Mouse (Mus musculus): ENCODE results near the gene Mylk. TPM values are rescaled to one million over a fixed set of nuclear protein-coding genes. Genes with fewer than 3 reads are reported as not detected.

The Mylk gene
- polyA plus RNA-seq, 1 experiment from 2014 or later: 5.5 TPM

- H3K27ac ChIP-seq: peak overlapping the region; percentile 44; the same call in 1 of the 2 replicates
- H3K4me3 ChIP-seq: no peak overlapping the region
- H3K36me3 ChIP-seq: no peaks in the 10 kb centered on the region
- H3K27me3 ChIP-seq: no peaks in the 10 kb centered on the region
- no peak for ATAC-seq (ENCODE audit: low FRiP score)
- H3K4me1 ChIP-seq: peaks cover 20% of the 10 kb centered on the region
- 58% methylated on average over 4 of the region's 4 CpGs for WGBS
- no peaks in the 10 kb centered on the region for H3K9me3 ChIP-seq (replicated peaks)
- no peak overlapping the region for H3K4me2 ChIP-seq (replicated peaks)
- no peak overlapping the region for H3K9ac ChIP-seq
Measured at GRCm38 (mm10) chr16:34937611-34938010, 192.6 kb downstream of the Mylk start.

GRCm38 (mm10) chr16:34938248-34938647 lies 193.2 kb downstream of the Mylk start:
- no peaks in the 10 kb centered on the region for H3K9me3 ChIP-seq (replicated peaks)
- peaks cover 20% of the 10 kb centered on the region for H3K4me1 ChIP-seq
- no peak overlapping the region for H3K27ac ChIP-seq
- H3K4me3 ChIP-seq: no peak overlapping the region
- no peak for ATAC-seq (ENCODE audit: low FRiP score)
- H3K27me3 ChIP-seq: no peaks in the 10 kb centered on the region
- WGBS: 77% methylated on average over 2 of the region's 2 CpGs
- no peak overlapping the region for H3K4me2 ChIP-seq (replicated peaks)
- H3K36me3 ChIP-seq: no peaks in the 10 kb centered on the region
- H3K9ac ChIP-seq: no peak overlapping the region

- H3K27me3 ChIP-seq: no peaks in the 10 kb centered on the region
- H3K9ac ChIP-seq: no peak overlapping the region
- no peaks in the 10 kb centered on the region for H3K9me3 ChIP-seq (replicated peaks)
- no peak for ATAC-seq (ENCODE audit: low FRiP score)
- 80% methylated on average over 5 of the region's 5 CpGs for WGBS
- H3K4me3 ChIP-seq: no peak overlapping the region
- no peak overlapping the region for H3K4me2 ChIP-seq (replicated peaks)
- H3K36me3 ChIP-seq: no peaks in the 10 kb centered on the region
- no peak overlapping the region for H3K27ac ChIP-seq
- peaks cover 20% of the 10 kb centered on the region for H3K4me1 ChIP-seq
Measured at GRCm38 (mm10) chr16:34939951-34940350, 194.9 kb downstream of the Mylk start.

GRCm38 (mm10) chr16:34940363-34940762 lies 195.4 kb downstream of the Mylk start:
- ATAC-seq (ENCODE audit: low FRiP score): no peak
- H3K27ac ChIP-seq: no peak overlapping the region
- H3K9me3 ChIP-seq (replicated peaks): no peaks in the 10 kb centered on the region
- H3K4me3 ChIP-seq: no peak overlapping the region
- no peak overlapping the region for H3K4me2 ChIP-seq (replicated peaks)
- no peak overlapping the region for H3K9ac ChIP-seq
- peaks cover 20% of the 10 kb centered on the region for H3K4me1 ChIP-seq
- 79% methylated on average over 5 of the region's 5 CpGs for WGBS
- H3K36me3 ChIP-seq: no peaks in the 10 kb centered on the region
- H3K27me3 ChIP-seq: no peaks in the 10 kb centered on the region

GRCm38 (mm10) chr16:34941915-34942314 lies 196.9 kb downstream of the Mylk start:
- Histone ChIP-seq H3K4me1 (peaks cover 11% of the 10 kb centered on the region), H3K4me3 (no peak overlapping the region), H3K4me2 (replicated peaks) (no peak overlapping the region), H3K9ac (no peak overlapping the region), H3K9me3 (replicated peaks) (no peaks in the 10 kb centered on the region), H3K36me3 (no peaks in the 10 kb centered on the region), H3K27ac (no peak overlapping the region), H3K27me3 (no peaks in the 10 kb centered on the region)
- ATAC-seq (ENCODE audit: low FRiP score): no peak
- 55% methylated on average over 3 of the region's 3 CpGs for WGBS

- Histone ChIP-seq H3K27ac (no peak overlapping the region), H3K9me3 (replicated peaks) (no peaks in the 10 kb centered on the region), H3K4me1 (0 out of 2 replicates have a peak, but pooled peaks cover 3% of the 10 kb centered on the region), H3K4me3 (no peak overlapping the region), H3K36me3 (no peaks in the 10 kb centered on the region), H3K27me3 (no peaks in the 10 kb centered on the region), H3K9ac (no peak overlapping the region), H3K4me2 (replicated peaks) (no peak overlapping the region)
- no peak for ATAC-seq (ENCODE audit: low FRiP score)
- WGBS: 100% methylated on average over 3 of the region's 3 CpGs
Measured at GRCm38 (mm10) chr16:34946301-34946700, 201.3 kb downstream of the Mylk start.

- ATAC-seq (ENCODE audit: low FRiP score): no peak
- H3K4me1 ChIP-seq: no peaks in the 10 kb centered on the region
- no peaks in the 10 kb centered on the region for H3K36me3 ChIP-seq
- no peak overlapping the region for H3K4me3 ChIP-seq
- 90% methylated on average over 9 of the region's 9 CpGs for WGBS
- H3K9ac ChIP-seq: no peak overlapping the region
- H3K27ac ChIP-seq: no peak overlapping the region
- no peak overlapping the region for H3K4me2 ChIP-seq (replicated peaks)
- no peaks in the 10 kb centered on the region for H3K27me3 ChIP-seq
- peaks cover 4% of the 10 kb centered on the region; the same call in 1 of the 2 replicates for H3K9me3 ChIP-seq (replicated peaks)
Measured at GRCm38 (mm10) chr16:34950935-34951334, 205.9 kb downstream of the Mylk start.

GRCm38 (mm10) chr16:34952254-34952653 lies 207.2 kb downstream of the Mylk start:
- no peak for ATAC-seq (ENCODE audit: low FRiP score)
- no peak overlapping the region for H3K4me2 ChIP-seq (replicated peaks)
- WGBS: 76% methylated on average over 5 of the region's 5 CpGs

GRCm38 (mm10) chr16:34952798-34953197 lies 207.8 kb downstream of the Mylk start:
- 85% methylated on average over 3 of the region's 3 CpGs for WGBS
- peaks cover 4% of the 10 kb centered on the region; the same call in 1 of the 2 replicates for H3K9me3 ChIP-seq (replicated peaks)
- ATAC-seq (ENCODE audit: low FRiP score): no peak
- no peak overlapping the region for H3K4me2 ChIP-seq (replicated peaks)
- H3K9ac ChIP-seq: no peak overlapping the region
- no peaks in the 10 kb centered on the region for H3K27me3 ChIP-seq
- H3K4me1 ChIP-seq: peaks cover 4% of the 10 kb centered on the region
- no peak overlapping the region for H3K4me3 ChIP-seq
- H3K36me3 ChIP-seq: no peaks in the 10 kb centered on the region
- no peak overlapping the region for H3K27ac ChIP-seq

More at GRCm38 (mm10) chr16:34952254-34952653, 207.2 kb downstream of the Mylk start:
- no peak overlapping the region for H3K27ac ChIP-seq
- no peaks in the 10 kb centered on the region for H3K27me3 ChIP-seq
- H3K9ac ChIP-seq: no peak overlapping the region
- no peaks in the 10 kb centered on the region for H3K4me1 ChIP-seq
- H3K9me3 ChIP-seq (replicated peaks): peaks cover 4% of the 10 kb centered on the region; the same call in 1 of the 2 replicates
- H3K4me3 ChIP-seq: no peak overlapping the region
- H3K36me3 ChIP-seq: no peaks in the 10 kb centered on the region

- H3K9me3 ChIP-seq (replicated peaks): peaks cover 4% of the 10 kb centered on the region; the same call in 1 of the 2 replicates
- H3K36me3 ChIP-seq: no peaks in the 10 kb centered on the region
- H3K27me3 ChIP-seq: no peaks in the 10 kb centered on the region
- H3K4me3 ChIP-seq: no peak overlapping the region
- no peak for ATAC-seq (ENCODE audit: low FRiP score)
- H3K9ac ChIP-seq: no peak overlapping the region
- H3K4me1 ChIP-seq: peaks cover 10% of the 10 kb centered on the region
- WGBS: 94% methylated on average over 10 of the region's 10 CpGs
- no peak overlapping the region for H3K4me2 ChIP-seq (replicated peaks)
- H3K27ac ChIP-seq: no peak overlapping the region
Measured at GRCm38 (mm10) chr16:34953501-34953900, 208.5 kb downstream of the Mylk start.

GRCm38 (mm10) chr16:34957487-34958230 lies 212.6 kb downstream of the Mylk start:
- no peak overlapping the region for H3K9ac ChIP-seq
- no peak overlapping the region for H3K4me3 ChIP-seq
- H3K4me1 ChIP-seq: peaks cover 32% of the 10 kb centered on the region
- no peaks in the 10 kb centered on the region for H3K27me3 ChIP-seq
- ATAC-seq (ENCODE audit: low FRiP score): no peak
- peak overlapping the region; percentile 4; the same call in 1 of the 2 replicates for H3K27ac ChIP-seq
- WGBS: 71% methylated on average over 8 of the region's 8 CpGs
- no peak overlapping the region for H3K4me2 ChIP-seq (replicated peaks)
- H3K36me3 ChIP-seq: no peaks in the 10 kb centered on the region
- peaks cover 4% of the 10 kb centered on the region; the same call in 1 of the 2 replicates for H3K9me3 ChIP-seq (replicated peaks)

GRCm38 (mm10) chr16:34958667-34959066 lies 213.7 kb downstream of the Mylk start:
- H3K9me3 ChIP-seq (replicated peaks): peaks cover 4% of the 10 kb centered on the region; the same call in 1 of the 2 replicates
- H3K4me2 ChIP-seq (replicated peaks): no peak overlapping the region
- H3K36me3 ChIP-seq: no peaks in the 10 kb centered on the region
- H3K4me1 ChIP-seq: peaks cover 32% of the 10 kb centered on the region
- no peak overlapping the region for H3K9ac ChIP-seq
- no peak overlapping the region for H3K4me3 ChIP-seq
- no peaks in the 10 kb centered on the region for H3K27me3 ChIP-seq
- 30% methylated on average over 9 of the region's 9 CpGs for WGBS
- no peak for ATAC-seq (ENCODE audit: low FRiP score)
- H3K27ac ChIP-seq: peak overlapping the region; percentile 4; the same call in 1 of the 2 replicates

- H3K9ac ChIP-seq: no peak overlapping the region
- no peaks in the 10 kb centered on the region for H3K36me3 ChIP-seq
- H3K9me3 ChIP-seq (replicated peaks): peaks cover 4% of the 10 kb centered on the region; the same call in 1 of the 2 replicates
- H3K4me3 ChIP-seq: no peak overlapping the region
- peaks cover 32% of the 10 kb centered on the region for H3K4me1 ChIP-seq
- H3K27ac ChIP-seq: peak overlapping the region; percentile 4; the same call in 1 of the 2 replicates
- no peak for ATAC-seq (ENCODE audit: low FRiP score)
- H3K4me2 ChIP-seq (replicated peaks): no peak overlapping the region
- H3K27me3 ChIP-seq: no peaks in the 10 kb centered on the region
- 84% methylated on average over 5 of the region's 5 CpGs for WGBS
Measured at GRCm38 (mm10) chr16:34959261-34959660, 214.3 kb downstream of the Mylk start.
